Mouse (Mus musculus) CH12.LX (cell line): ENCODE results near the gene Ldb2. TPM values are rescaled to one million over a fixed set of nuclear protein-coding genes. Genes with fewer than 3 reads are reported as not detected.
A peak's percentile ranks its signal among the peaks of the same experiment; 100 is the strongest.

ENCODE experiments used
- DNase-seq: peaks from one replicate; pipeline ENCODE4 v3.0.0-alpha.2; 2013; ENCODE audit errors: extremely low read depth
- H3K27ac ChIP-seq: 2 replicates; pipeline ENCODE4 v1.5.1; 2012; ENCODE audit warnings: low read depth, mild to moderate bottlenecking, control low read depth, moderate library complexity; ENCODE audit not compliant: insufficient read depth
- H3K27me3 ChIP-seq: replicated peaks from 2 replicates; pipeline ENCODE3; 2012; ENCODE audit warnings: inconsistent platforms
- H3K36me3 ChIP-seq, 2 experiments: replicated peaks in 1 of 2; 2 replicates each; pipeline versions ENCODE3 to v1.6.1; 2012; ENCODE audit warnings: inconsistent platforms in 1 of 2, low read length in 1 of 2, mild to moderate bottlenecking in 1 of 2, mixed read lengths in 1 of 2, moderate library complexity in 1 of 2; ENCODE audit not compliant: control insufficient read depth in 1 of 2, insufficient read depth in 1 of 2
- H3K4me1 ChIP-seq, 2 experiments: 2 replicates each; pipeline ENCODE4 v1.6.1; 2012; ENCODE audit warnings: inconsistent platforms in 1 of 2, moderate library complexity in 1 of 2; ENCODE audit not compliant: insufficient read depth in 2 of 2, control insufficient read depth in 1 of 2
- H3K4me2 ChIP-seq: 2 replicates; pipeline ENCODE4 v1.6.1; 2012; ENCODE audit warnings: low read depth, mild to moderate bottlenecking, control low read depth; ENCODE audit not compliant: poor library complexity, insufficient read depth, severe bottlenecking
- H3K4me3 ChIP-seq, 3 experiments: fragments of 150-350 bp in 1 of 3; sonication (generic) in 1 of 3; replicated peaks in 1 of 3; 2 replicates each; pipeline versions ENCODE3 to v1.5.1; 2011 to 2012; ENCODE audit warnings: low read depth in 2 of 3, low read length in 2 of 3, mild to moderate bottlenecking in 2 of 3, moderate library complexity in 2 of 3, control low read depth in 1 of 3, improper control_type of control experiment in 1 of 3, inconsistent platforms in 1 of 3, mixed read lengths in 1 of 3; ENCODE audit not compliant: poor library complexity in 1 of 3
- H3K79me2 ChIP-seq: replicated peaks from 2 replicates; pipeline ENCODE4 v1.6.1; 2012; ENCODE audit warnings: mild to moderate bottlenecking, moderate library complexity; ENCODE audit not compliant: control insufficient read depth, poor library complexity, insufficient read depth, severe bottlenecking; ENCODE audit errors: extremely low read depth
- H3K9ac ChIP-seq: 2 replicates; pipeline ENCODE4 v1.6.1; 2012; ENCODE audit warnings: low read depth, mild to moderate bottlenecking, control low read depth, moderate library complexity; ENCODE audit not compliant: insufficient read depth
- H3K9me3 ChIP-seq: replicated peaks from 2 replicates; pipeline ENCODE3; 2012; ENCODE audit warnings: low read length, inconsistent platforms, mixed read lengths
- BHLHE40 ChIP-seq: IDR thresholded peaks from 2 replicates; pipeline ENCODE4 v1.6.1; 2011; ENCODE audit warnings: mild to moderate bottlenecking, low read depth, low read length, improper control_type of control experiment
- CHD2 ChIP-seq: IDR thresholded peaks from 2 replicates; pipeline ENCODE4 v1.6.1; 2011; ENCODE audit warnings: low read length, improper control_type of control experiment
- CTCF ChIP-seq, 2 experiments: IDR thresholded peaks in 1 of 2; conservative IDR thresholded peaks in 1 of 2; 2 replicates each; pipeline ENCODE4 v1.5.1; 2011 to 2012; ENCODE audit warnings: low read depth in 2 of 2, low read length in 2 of 2, improper control_type of control experiment in 1 of 2, inconsistent platforms in 1 of 2, mild to moderate bottlenecking in 1 of 2, moderate library complexity in 1 of 2
- E2F4 ChIP-seq: IDR thresholded peaks from 2 replicates; pipeline ENCODE4 v1.6.1; 2011; ENCODE audit warnings: low read depth, low read length, improper control_type of control experiment; ENCODE audit not compliant: insufficient replicate concordance
- ELF1 ChIP-seq: IDR thresholded peaks from 2 replicates; pipeline ENCODE4 v1.6.1; 2014; ENCODE audit warnings: low read depth, mild to moderate bottlenecking, inconsistent platforms, low read length, improper control_type of control experiment
- EP300 ChIP-seq: IDR thresholded peaks from 2 replicates; pipeline ENCODE4 v1.6.1; 2011; ENCODE audit warnings: low read length, improper control_type of control experiment
- GABPA ChIP-seq: IDR thresholded peaks from 2 replicates; pipeline ENCODE4 v1.6.1; 2012; ENCODE audit warnings: low read depth, low read length, improper control_type of control experiment, inconsistent platforms; ENCODE audit not compliant: insufficient replicate concordance
- HCFC1 ChIP-seq: IDR thresholded peaks from 2 replicates; pipeline ENCODE4 v1.6.1; 2012; ENCODE audit warnings: low read depth, mild to moderate bottlenecking, inconsistent platforms, low read length, improper control_type of control experiment
- IRF4 ChIP-seq: IDR thresholded peaks from 2 replicates; pipeline ENCODE4 v1.6.1; 2014; ENCODE audit warnings: low read depth, mild to moderate bottlenecking, inconsistent platforms, low read length, improper control_type of control experiment
- JUN ChIP-seq: IDR thresholded peaks from 2 replicates; pipeline ENCODE4 v1.6.1; 2011; ENCODE audit warnings: low read depth, mild to moderate bottlenecking, low read length, improper control_type of control experiment, moderate library complexity; ENCODE audit not compliant: insufficient read depth
- MAFK ChIP-seq: IDR thresholded peaks from 2 replicates; pipeline ENCODE4 v1.6.1; 2011; ENCODE audit warnings: low read length, improper control_type of control experiment; ENCODE audit not compliant: insufficient replicate concordance
- MAX ChIP-seq: IDR thresholded peaks from 2 replicates; pipeline ENCODE4 v1.6.1; 2011; ENCODE audit warnings: low read length, improper control_type of control experiment
- MXI1 ChIP-seq: IDR thresholded peaks from 2 replicates; pipeline ENCODE4 v1.6.1; 2011; ENCODE audit warnings: mild to moderate bottlenecking, low read depth, low read length, improper control_type of control experiment
- NELFE ChIP-seq: IDR thresholded peaks from 2 replicates; pipeline ENCODE4 v1.6.1; 2011; ENCODE audit warnings: low read depth, low read length, improper control_type of control experiment
- NRF1 ChIP-seq: IDR thresholded peaks from 2 replicates; pipeline ENCODE4 v1.6.1; 2014; ENCODE audit warnings: low read depth, mild to moderate bottlenecking, inconsistent platforms, low read length, improper control_type of control experiment, moderate library complexity
- PAX5 ChIP-seq: IDR thresholded peaks from 2 replicates; pipeline ENCODE4 v1.6.1; 2012; ENCODE audit warnings: low read length, inconsistent platforms, mixed read lengths
- POLR2AphosphoS2 ChIP-seq: IDR thresholded peaks from 2 replicates; pipeline ENCODE4 v1.6.1; 2011; ENCODE audit warnings: low read depth, low read length, improper control_type of control experiment
- RAD21 ChIP-seq: IDR thresholded peaks from 2 replicates; pipeline ENCODE4 v1.6.1; 2011; ENCODE audit warnings: low read depth, mild to moderate bottlenecking, low read length, improper control_type of control experiment, moderate library complexity
- SMC3 ChIP-seq: IDR thresholded peaks from 2 replicates; pipeline ENCODE4 v1.6.1; 2011; ENCODE audit warnings: low read depth, low read length, improper control_type of control experiment
- TBP ChIP-seq: conservative IDR thresholded peaks from 2 replicates; pipeline ENCODE4 v1.6.1; 2011; ENCODE audit warnings: low read depth, low read length, improper control_type of control experiment
- TCF12 ChIP-seq: IDR thresholded peaks from 2 replicates; pipeline ENCODE4 v1.6.1; 2014; ENCODE audit warnings: low read depth, mild to moderate bottlenecking, inconsistent platforms, low read length, improper control_type of control experiment
- UBTF ChIP-seq: IDR thresholded peaks from 2 replicates; pipeline ENCODE4 v1.6.1; 2012; ENCODE audit warnings: low read depth, mild to moderate bottlenecking, inconsistent platforms, low read length, improper control_type of control experiment, moderate library complexity
- USF1 ChIP-seq: IDR thresholded peaks from 2 replicates; pipeline ENCODE4 v1.6.1; 2014; ENCODE audit warnings: low read depth, mild to moderate bottlenecking, inconsistent platforms, low read length, improper control_type of control experiment
- ZC3H11A ChIP-seq: IDR thresholded peaks from 2 replicates; pipeline ENCODE4 v1.6.1; 2012; ENCODE audit warnings: low read depth, mild to moderate bottlenecking, inconsistent platforms, low read length, improper control_type of control experiment
- ZMIZ1 ChIP-seq: IDR thresholded peaks from 2 replicates; pipeline ENCODE4 v1.6.1; 2012; ENCODE audit warnings: low read depth, mild to moderate bottlenecking, inconsistent platforms, low read length, improper control_type of control experiment
- dilution Hi-C: fragments of 300-500 bp; cut with MboI; formaldehyde crosslinking; loops from 2 replicates; pipeline ENCODE4 v1.14.3; 2020; ENCODE audit warnings: low sequenced_read_pairs; ENCODE audit not compliant: extremely low pct_unique_long_range_greater_than_20kb, extremely low pct_ligation_motif_present
- in situ Hi-C: fragments of 300-500 bp; cut with MboI; formaldehyde crosslinking; loops from 3 replicates; pipeline ENCODE4 v1.14.3; 2019; ENCODE audit warnings: low sequenced_read_pairs, low pct_ligation_motif_present, low pct_unique_long_range_greater_than_20kb, mixed read lengths
- polyA plus RNA-seq: library from polyadenylated mRNA; unstranded; fragments of >175 nt; gene quantifications from 2 replicates; pipeline ENCODE4 v1.2.1, GENCODE M21; 2012; ENCODE audit warnings: low read depth; ENCODE audit not compliant: insufficient read length
- total RNA-seq, 2 experiments: library from RNA; depleted of rRNA; stranded (reverse); fragments of 300-350 nt in 1 of 2; fragments of >200 nt in 1 of 2; gene quantifications; 2 replicates each; pipeline ENCODE4 v1.2.3; 2012 to 2014

The Ldb2 gene
- total and polyA plus RNA-seq, 3 experiments = not detected

GRCm38 (mm10) chr5:44734131-44734723, 65.3 kb downstream of the Ldb2 start:
- TF ChIP-seq NRF1 = peak; percentile 50; the same call in 1 of the 2 replicates
- peak; percentile 46; the same call in 1 of the 2 replicates for TF ChIP-seq EP300
- peak; percentile 29; the same call in 1 of the 2 replicates for TF ChIP-seq BHLHE40
- TF ChIP-seq USF1 = no peak
- TF ChIP-seq CHD2 = no peak
- TF ChIP-seq TCF12 = no peak
- no peak for TF ChIP-seq POLR2AphosphoS2
- TF ChIP-seq IRF4 = peak; percentile 36; the same call in 1 of the 2 replicates
- H3K36me3 ChIP-seq = no peaks in the 10 kb centered on the region
- peak; percentile 67 for DNase-seq
- no peaks in the 10 kb centered on the region for H3K79me2 ChIP-seq
- H3K27ac ChIP-seq = no peak overlapping the region
- H3K4me1 ChIP-seq = peaks cover 0 to 16% of the 10 kb centered on the region in 2 experiments; a peak in 2 of 4 replicates
- no peak overlapping the region for H3K9ac ChIP-seq
- H3K4me2 ChIP-seq = no peak overlapping the region; the same call in 1 of the 2 replicates
- H3K27me3 ChIP-seq = no peaks in the 10 kb centered on the region
- dilution Hi-C loops (no loop called here), in situ Hi-C loops (no loop called here)
- no peaks in the 10 kb centered on the region for H3K9me3 ChIP-seq
- no peak overlapping the region for H3K4me3 ChIP-seq

- no peak for DNase-seq
These were observed 69.7 kb downstream of the Ldb2 start for GRCm38 (mm10) chr5:44729646-44730310.

More at GRCm38 (mm10) chr5:44729646-44730310, 69.7 kb downstream of the Ldb2 start:
- Histone ChIP-seq H3K4me2 (no peak overlapping the region), H3K79me2 (no peaks in the 10 kb centered on the region), H3K9me3 (no peaks in the 10 kb centered on the region)
- in situ Hi-C loops = no loop called here
- TF ChIP-seq NRF1 (no peak), UBTF (no peak), ZC3H11A (no peak), NELFE (no peak), RAD21 (no peak), CTCF (conservative IDR thresholded peaks at IDR 0.05 in 1 of 2, IDR thresholded peaks at IDR 0.05 in 1 of 2; ENCODE audit: low read depth in 2 of 2, low read length in 2 of 2) (no peak), GABPA (no peak), ELF1 (no peak), SMC3 (no peak), HCFC1 (no peak), MXI1 (no peak), PAX5 (no peak), JUN (no peak), EP300 (no peak), ZMIZ1 (no peak), IRF4 (no peak), E2F4 (no peak), TBP (no peak), MAFK (no peak), MAX (no peak)
- TF ChIP-seq, all 38 proteins: peak for 0
- no peaks in the 10 kb centered on the region for H3K27me3 ChIP-seq
- H3K36me3 ChIP-seq = no peaks in the 10 kb centered on the region
- no peak overlapping the region for H3K4me3 ChIP-seq
- peaks cover 0 to 7% of the 10 kb centered on the region in 2 experiments; a peak in 2 of 4 replicates for H3K4me1 ChIP-seq
- H3K9ac ChIP-seq = no peak overlapping the region
- H3K27ac ChIP-seq = no peak overlapping the region
- dilution Hi-C loops = no loop called here
